Mouse (Mus musculus) heart, embryonic 14.5 days (tissue): ENCODE measurements at regions not wholly inside any gene's neighbourhood (a gene's known extent, or its start where the extent isn't known, plus 50 kb on each side); places are given as distances from the start of the nearest gene placed in this dataset.

Experiments
- ATAC-seq: fragments of 200-750 bp; cut with Nextera tagmentation; 2 replicates; pipeline ENCODE4 v1.8.0; 2017; ENCODE audit warnings: low read depth, moderate TSS enrichment; ENCODE audit not compliant: insufficient number of reproducible peaks, insufficient read depth, low FRiP score
- H3K27ac ChIP-seq, 2 experiments: fragments of 200-500 bp in 1 of 2; fragments of 300-500 bp in 1 of 2; sonication (generic) in 1 of 2; replicated peaks in 1 of 2; 2 replicates each; pipeline ENCODE4 v1.5.1; 2012 to 2014; ENCODE audit warnings: low read depth in 2 of 2, low read length in 2 of 2, control low read depth in 1 of 2, mild to moderate bottlenecking in 1 of 2, mixed read lengths in 1 of 2; ENCODE audit not compliant: control insufficient read depth in 1 of 2, insufficient read depth in 1 of 2
- H3K27me3 ChIP-seq: fragments of 300-500 bp; sonication (generic); 2 replicates; pipeline ENCODE4 v1.6.1; 2014; ENCODE audit warnings: mild to moderate bottlenecking, low read length, control low read depth; ENCODE audit not compliant: control insufficient read depth, insufficient read depth
- H3K36me3 ChIP-seq: fragments of 300-500 bp; sonication (generic); 2 replicates; pipeline ENCODE4 v1.6.1; 2014; ENCODE audit warnings: mild to moderate bottlenecking, control low read depth, low read length, mixed read lengths; ENCODE audit not compliant: control insufficient read depth, insufficient read depth
- H3K4me1 ChIP-seq, 2 experiments: fragments of 200-500 bp in 1 of 2; fragments of 300-500 bp in 1 of 2; sonication (generic) in 1 of 2; 2 replicates each; pipeline ENCODE4 v1.6.1; 2012 to 2014; ENCODE audit warnings: low read length in 2 of 2, control low read depth in 1 of 2, mixed read lengths in 1 of 2; ENCODE audit not compliant: control insufficient read depth in 2 of 2, insufficient read depth in 2 of 2
- H3K4me2 ChIP-seq: fragments of 300-500 bp; sonication (generic); 2 replicates; pipeline ENCODE4 v1.6.1; 2014; ENCODE audit warnings: mild to moderate bottlenecking, low read length
- H3K4me3 ChIP-seq, 2 experiments: fragments of 200-500 bp in 1 of 2; fragments of 300-500 bp in 1 of 2; sonication (generic) in 1 of 2; 2 replicates each; pipeline ENCODE4 v1.5.1; 2012 to 2014; ENCODE audit warnings: low read length in 2 of 2, mild to moderate bottlenecking in 2 of 2, control low read depth in 1 of 2, low read depth in 1 of 2, moderate library complexity in 1 of 2; ENCODE audit not compliant: control insufficient read depth in 1 of 2, insufficient read depth in 1 of 2
- H3K9ac ChIP-seq: fragments of 300-500 bp; sonication (generic); 2 replicates; pipeline ENCODE4 v1.6.1; 2014; ENCODE audit warnings: mild to moderate bottlenecking, low read length
- H3K9me3 ChIP-seq: fragments of 300-500 bp; sonication (generic); 2 replicates; pipeline ENCODE4 v1.6.1; 2016; ENCODE audit warnings: low read length, control low read depth; ENCODE audit not compliant: control insufficient read depth
- WGBS: fragments of 180-500 bp; shearing (Covaris S2); extraction: QIAGEN DNeasy Blood & Tissue Kit; methylation state at CpG from one replicate; pipeline ENCODE4 v1.1.7; 2014; 5-methylcytosine and 5-hydroxymethylcytosine counted together

DNA sequence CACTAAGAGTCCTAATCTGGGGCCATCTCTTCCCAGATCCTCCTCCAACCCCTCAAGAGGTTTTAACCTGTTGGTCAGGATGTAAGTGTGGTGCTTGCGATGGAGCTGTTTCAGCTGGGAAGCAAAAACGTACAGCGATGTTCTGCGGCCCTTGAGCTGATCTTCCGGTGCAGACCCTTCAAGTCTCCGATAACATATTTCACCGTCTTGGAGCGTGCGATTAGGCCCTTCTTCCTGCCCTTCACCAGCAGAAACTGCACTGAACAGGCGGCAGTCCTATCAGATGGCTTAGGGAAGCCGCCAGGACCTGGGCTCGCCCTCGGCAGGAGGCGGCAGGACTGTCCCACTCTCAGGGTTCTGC is 90.1 kb upstream of the Vps8 start:
- Histone ChIP-seq H3K9ac (peak overlapping the region; percentile 93), H3K27ac (peak overlapping the region; percentile 94 to 95), H3K4me2 (peak overlapping the region; percentile 95), H3K4me1 (peaks cover 10 to 20% of the 10 kb centered on the region in 2 experiments; a peak in 3 of 4 replicates), H3K4me3 (peak overlapping the region; percentile 75 to 81), H3K9me3 (no peaks in the 10 kb centered on the region), H3K36me3 (no peaks in the 10 kb centered on the region), H3K27me3 (no peaks in the 10 kb centered on the region)
- no peak; the same call in 1 of the 2 replicates for ATAC-seq
- WGBS = under 1% methylated on average over 14 of the region's 14 CpGs

GRCm38 (mm10) chr16:21333223-21333951 is 89.5 kb upstream of the Vps8 start:
- H3K36me3 ChIP-seq = no peaks in the 10 kb centered on the region
- H3K4me1 ChIP-seq = peaks cover 12 to 23% of the 10 kb centered on the region in 2 experiments
- H3K27me3 ChIP-seq = no peaks in the 10 kb centered on the region
- H3K9ac ChIP-seq = peak overlapping the region; percentile 93
- H3K4me2 ChIP-seq = peak overlapping the region; percentile 95
- peak overlapping the region; percentile 94 to 95 for H3K27ac ChIP-seq
- H3K9me3 ChIP-seq = no peaks in the 10 kb centered on the region
- peak overlapping the region; percentile 75 to 81 for H3K4me3 ChIP-seq
- under 1% methylated on average over 44 of the region's 44 CpGs for WGBS
- peak; percentile 84 for ATAC-seq

- WGBS = 51% methylated on average over 6 of the region's 6 CpGs
- no peak overlapping the region for H3K4me3 ChIP-seq
Measured at GRCm38 (mm10) chr16:21339061-21339459, 83.9 kb upstream of the Vps8 start.

GRCm38 (mm10) chr16:21339460-21340081 is 83.3 kb upstream of the Vps8 start:
- Histone ChIP-seq H3K4me2 (peak overlapping the region; percentile 8; the same call in 1 of the 2 replicates), H3K4me1 (peaks cover 19 to 25% of the 10 kb centered on the region in 2 experiments), H3K27me3 (no peaks in the 10 kb centered on the region), H3K9ac (peak overlapping the region; percentile 60), H3K9me3 (no peaks in the 10 kb centered on the region), H3K4me3 (no peak overlapping the region), H3K36me3 (no peaks in the 10 kb centered on the region), H3K27ac (peak overlapping the region; percentile 89 to 94)
- WGBS = 20% methylated on average over 11 of the region's 11 CpGs
- ATAC-seq = peak; percentile 51; the same call in 1 of the 2 replicates

More at GRCm38 (mm10) chr16:21339061-21339459, 83.9 kb upstream of the Vps8 start:
- peaks cover 19 to 26% of the 10 kb centered on the region in 2 experiments for H3K4me1 ChIP-seq
- no peaks in the 10 kb centered on the region for H3K27me3 ChIP-seq
- H3K9ac ChIP-seq = peak overlapping the region; percentile 60
- ATAC-seq = peak; percentile 74
- H3K9me3 ChIP-seq = no peaks in the 10 kb centered on the region
- H3K4me2 ChIP-seq = peak overlapping the region; percentile 8; the same call in 1 of the 2 replicates
- H3K36me3 ChIP-seq = no peaks in the 10 kb centered on the region
- H3K27ac ChIP-seq = peak overlapping the region; percentile 89 to 94

DNA sequence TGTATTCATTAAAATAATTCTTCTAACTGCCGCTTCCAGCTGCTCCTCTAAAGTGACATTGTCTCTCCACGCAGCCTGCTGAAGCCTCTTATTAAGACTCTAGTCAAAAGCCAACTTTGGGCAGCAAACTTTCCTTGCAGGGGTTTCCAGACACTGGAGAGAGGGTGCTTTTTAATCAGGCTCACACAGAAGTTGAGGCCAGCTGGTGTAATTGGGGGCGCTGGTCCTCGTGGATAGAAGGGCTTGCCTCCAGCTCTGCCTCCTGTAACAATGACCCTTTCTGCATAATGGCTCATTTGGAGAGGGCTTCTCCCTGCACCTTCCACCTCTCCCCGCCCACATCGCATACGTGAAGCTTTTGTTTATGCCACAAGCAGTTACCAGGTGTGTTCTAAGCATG is 82.8 kb upstream of the Vps8 start:
- Histone ChIP-seq H3K27ac (peak overlapping the region in 1 of 2 experiments; percentile 94; a peak in 2 of 4 replicates), H3K36me3 (no peaks in the 10 kb centered on the region), H3K4me1 (peaks cover 19 to 25% of the 10 kb centered on the region in 2 experiments), H3K9ac (peak overlapping the region; percentile 60; the same call in 1 of the 2 replicates), H3K27me3 (no peaks in the 10 kb centered on the region), H3K4me2 (no peak overlapping the region), H3K9me3 (no peaks in the 10 kb centered on the region), H3K4me3 (no peak overlapping the region)
- no peak for ATAC-seq
- WGBS = 72% methylated on average over 7 of the region's 7 CpGs

DNA sequence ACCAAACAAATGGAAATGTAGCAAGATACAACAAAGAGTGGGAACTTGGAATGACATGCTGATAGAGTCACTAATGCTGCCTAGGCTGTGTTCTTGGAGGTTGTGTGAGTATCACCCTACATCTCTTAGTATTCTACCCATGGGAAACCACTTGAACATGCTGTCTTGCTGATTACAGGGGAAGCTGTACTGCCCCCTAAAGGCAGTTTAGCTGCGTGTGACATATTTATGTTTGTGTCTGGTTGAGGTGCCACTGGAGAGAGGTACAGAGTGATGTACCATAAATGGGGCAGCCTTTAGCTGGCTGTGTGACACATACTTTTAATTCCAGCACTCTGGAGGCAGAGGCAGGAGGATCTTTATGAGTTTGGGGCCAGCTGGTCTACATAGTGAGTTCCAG is 73.0 kb upstream of the Vps8 start:
- no peak for ATAC-seq
- WGBS = 61% methylated on average over 1 of the region's 1 CpGs
- Histone ChIP-seq H3K9ac (no peak overlapping the region), H3K4me3 (no peak overlapping the region), H3K27ac (no peak overlapping the region), H3K4me1 (peaks cover 0 to 2% of the 10 kb centered on the region in 2 experiments; a peak in 1 of 4 replicates), H3K4me2 (no peak overlapping the region), H3K9me3 (no peaks in the 10 kb centered on the region), H3K27me3 (no peaks in the 10 kb centered on the region), H3K36me3 (no peaks in the 10 kb centered on the region)

- Histone ChIP-seq H3K4me3 (no peak overlapping the region), H3K9ac (no peak overlapping the region), H3K9me3 (no peaks in the 10 kb centered on the region), H3K4me1 (peaks cover under 1 to 2% of the 10 kb centered on the region in 2 experiments; a peak in 1 of 4 replicates), H3K4me2 (no peak overlapping the region), H3K27me3 (no peaks in the 10 kb centered on the region), H3K36me3 (no peaks in the 10 kb centered on the region), H3K27ac (no peak overlapping the region)
- ATAC-seq = no peak
- 81% methylated on average over 3 of the region's 3 CpGs for WGBS
Measured at GRCm38 (mm10) chr16:21351289-21351688, 71.6 kb upstream of the Vps8 start.
